Mouse (Mus musculus) lung, postnatal 0 days (tissue): ENCODE data around the gene Tiam2.

Source experiments
- CTCF ChIP-seq: IDR thresholded peaks from 2 replicates; pipeline ENCODE4 v1.5.1; 2016; ENCODE audit warnings: antibody characterized with exemption, mild to moderate bottlenecking
- EP300 ChIP-seq: IDR thresholded peaks from 2 replicates; pipeline ENCODE4 v1.6.1; 2016; ENCODE audit warnings: antibody characterized with exemption, mild to moderate bottlenecking, control low read depth

- TF ChIP-seq CTCF: no peak
- no peak for TF ChIP-seq EP300
Measured at GRCm38 (mm10) chr17:3329429-3329828, 3.1 kb downstream of the Tiam2 start.
